Mouse (Mus musculus): ENCODE measurements around the gene Ltbp4.

Gene Ltbp4

DNA sequence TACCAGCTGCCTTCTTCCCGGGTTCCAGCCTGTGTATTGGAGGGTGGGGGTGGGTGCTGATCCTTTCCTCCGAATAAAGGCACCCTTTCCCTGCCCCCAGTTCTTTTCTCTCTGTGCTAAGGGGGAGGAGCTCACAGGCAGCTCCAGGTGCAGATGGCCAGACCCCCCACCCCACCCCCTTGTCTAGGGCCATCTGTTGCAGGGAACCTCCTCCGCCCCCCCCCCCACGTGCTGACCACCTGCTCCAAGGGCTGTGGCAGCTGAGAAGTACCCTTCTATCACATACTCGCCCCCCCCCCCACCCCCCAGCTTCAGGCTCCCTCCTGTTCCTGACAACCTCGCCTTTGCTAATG lies 79.7 kb downstream of the Ltbp4 start:
- DNase-seq (ENCODE audit: low read depth), result no peak

DNA sequence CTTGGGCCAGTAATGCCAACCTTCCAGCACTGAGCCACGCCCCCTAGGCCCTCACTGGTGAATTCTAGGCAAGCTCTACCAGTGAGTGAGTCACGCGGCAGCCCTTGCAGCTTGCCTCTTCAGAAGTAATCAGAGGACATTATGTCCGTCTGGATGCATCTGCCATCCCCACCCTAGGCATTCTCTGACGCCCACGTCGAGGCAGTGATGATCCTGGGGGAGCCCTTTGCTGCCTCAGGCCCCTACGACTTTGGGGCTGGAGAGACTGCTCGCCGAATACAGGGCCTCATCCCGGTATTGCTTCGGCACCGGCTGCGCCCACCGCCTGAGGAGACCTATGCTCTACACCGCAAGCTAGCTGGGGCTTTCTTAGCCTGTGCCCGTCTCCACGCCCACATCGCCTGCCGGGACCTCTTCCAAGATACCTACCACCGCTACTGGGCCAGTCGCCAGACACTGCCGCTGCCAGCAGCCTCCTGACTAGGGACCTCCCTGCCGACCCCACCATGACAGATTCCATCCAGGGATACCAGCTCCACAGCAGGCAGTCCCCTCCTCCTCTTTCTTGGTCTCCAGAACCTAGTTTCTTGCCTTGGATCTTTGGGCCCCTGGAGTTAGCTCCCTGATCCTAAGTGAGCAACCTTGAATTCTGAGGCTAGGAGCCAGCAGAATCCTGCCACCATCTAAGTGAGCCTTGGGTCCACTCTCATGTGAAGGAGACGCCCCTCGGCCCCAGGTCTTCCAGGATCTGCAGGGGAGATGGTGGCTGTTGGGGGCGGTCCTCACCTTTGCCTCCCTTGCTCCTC lies 80.2 kb downstream of the Ltbp4 start:
- no peak for DNase-seq (ENCODE audit: low read depth)

DNA sequence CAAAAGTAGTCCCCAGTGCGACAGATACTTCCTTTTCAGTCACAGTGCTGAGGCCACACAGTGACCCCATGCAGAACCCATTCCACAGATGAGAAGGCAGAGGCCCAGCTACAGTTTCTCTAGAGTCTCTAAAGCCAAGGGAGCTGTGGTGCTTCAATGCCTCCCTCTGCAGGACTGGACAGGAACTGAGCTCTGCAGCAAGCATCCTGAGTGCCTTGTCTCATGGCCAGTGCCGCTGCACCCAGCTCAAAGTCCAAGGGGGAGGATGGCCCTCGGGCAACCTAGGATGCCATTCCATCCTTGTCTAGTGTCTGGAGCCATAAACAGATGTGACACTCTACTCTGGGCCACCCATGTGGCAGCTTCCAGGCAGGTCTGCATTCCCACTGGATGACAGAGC lies 81.8 kb downstream of the Ltbp4 start:
- DNase-seq (ENCODE audit: low read depth), result no peak
